Comparison of ENCODE assay signal across 8 mouse cellular contexts in the genomic region with DNA sequence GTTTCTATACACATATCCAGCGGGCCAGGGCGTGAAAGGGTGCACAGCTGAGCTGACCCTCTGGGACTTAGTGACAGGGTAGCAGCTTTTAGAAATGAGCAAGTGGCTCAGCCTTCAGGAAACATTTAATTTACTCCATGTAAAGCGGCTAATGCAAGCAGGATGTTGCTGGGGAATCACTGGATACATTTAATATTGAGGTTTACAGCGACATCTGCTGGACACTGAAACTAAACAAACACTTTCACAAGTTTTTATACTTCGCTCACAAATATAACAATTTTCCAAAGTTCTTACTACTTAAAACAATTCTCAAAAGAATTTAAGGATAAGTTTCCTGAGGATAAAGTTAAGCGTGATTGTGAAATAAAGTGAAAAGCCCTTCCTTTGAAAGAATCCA.
A peak's percentile ranks its signal among the peaks of the same experiment; 100 is the strongest.
DNase-seq lines count a peak whose midpoint lies in the region; ATAC-seq and TF ChIP-seq lines count a peak whose summit lies in the region.

No protein-coding gene starts in this region.

- no peak overlapping the region for H3K4me3 ChIP-seq in intestine, postnatal 0 days (ENCODE audit: low read depth, low read length)
- no peak overlapping the region for H3K4me3 ChIP-seq in intestine, embryonic 15.5 days (replicated peaks)
- H3K4me3 ChIP-seq in CH12.LX (replicated peaks in 1 of 3; ENCODE audit: low read depth in 2 of 3, low read length in 2 of 3, poor library complexity in 1 of 3) = no peak overlapping the region
- H3K4me3 ChIP-seq in embryonic facial prominence, embryonic 11.5 days (ENCODE audit: low read depth, low read length) = no peak overlapping the region

- peaks cover 73% of the 10 kb centered on the region for H3K36me3 ChIP-seq in intestine, postnatal 0 days (ENCODE audit: control insufficient read depth, insufficient read depth)
- peaks cover 22% of the 10 kb centered on the region; the same call in 1 of the 2 replicates for H3K36me3 ChIP-seq in intestine, embryonic 15.5 days
- H3K36me3 ChIP-seq in CH12.LX (replicated peaks in 1 of 2; ENCODE audit: control insufficient read depth in 1 of 2, insufficient read depth in 1 of 2, low read length in 1 of 2) = peaks cover 0 to 2% of the 10 kb centered on the region in 2 experiments
- peaks cover 10% of the 10 kb centered on the region for H3K36me3 ChIP-seq in embryonic facial prominence, embryonic 11.5 days (replicated peaks; ENCODE audit: control insufficient read depth, insufficient read depth, low read depth, low read length)

- no peak overlapping the region for H3K4me2 ChIP-seq in intestine, postnatal 0 days (replicated peaks; ENCODE audit: low read depth)
- H3K4me2 ChIP-seq in intestine, embryonic 15.5 days (replicated peaks) = no peak overlapping the region
- no peak overlapping the region for H3K4me2 ChIP-seq in CH12.LX (ENCODE audit: insufficient read depth, low read depth, poor library complexity, severe bottlenecking)
- H3K4me2 ChIP-seq in embryonic facial prominence, embryonic 11.5 days (ENCODE audit: low read depth, low read length) = no peak overlapping the region

- TF ChIP-seq POLR2A in CH12.LX (IDR thresholded peaks at IDR 0.05; ENCODE audit: low read depth, low read length) = no peak

- 84% methylated on average over 6 of the region's 6 CpGs for WGBS in intestine, postnatal 0 days
- 76% methylated on average over 6 of the region's 6 CpGs for WGBS in intestine, embryonic 15.5 days
- 70% methylated on average over 6 of the region's 6 CpGs for WGBS in embryonic facial prominence, embryonic 11.5 days

- dilution Hi-C loops in CH12.LX (cut with MboI; ENCODE audit: extremely low pct_ligation_motif_present, extremely low pct_unique_long_range_greater_than_20kb, low sequenced_read_pairs) = no loop called here

- TF ChIP-seq EP300 in CH12.LX (IDR thresholded peaks at IDR 0.05; ENCODE audit: low read length) = no peak

- no peaks in the 10 kb centered on the region for H3K27me3 ChIP-seq in intestine, postnatal 0 days (replicated peaks; ENCODE audit: control insufficient read depth, insufficient read depth, low read length)
- H3K27me3 ChIP-seq in intestine, embryonic 15.5 days (replicated peaks) = no peaks in the 10 kb centered on the region
- H3K27me3 ChIP-seq in CH12.LX (replicated peaks) = no peaks in the 10 kb centered on the region
- H3K27me3 ChIP-seq in embryonic facial prominence, embryonic 11.5 days (ENCODE audit: control insufficient read depth, insufficient read depth, low read length) = no peaks in the 10 kb centered on the region

- DNase-seq in 416B (ENCODE audit: low read depth) = peak; percentile 46
- DNase-seq in CH12.LX (ENCODE audit: extremely low read depth) = peak; percentile 48
- DNase-seq in embryonic facial prominence, embryonic 11.5 days (ENCODE audit: low spot score) = peak; percentile 76
- no peak for DNase-seq in right cerebral cortex, postnatal 25 days
- no peak for DNase-seq in T-cell, adult 2 months (ENCODE audit: low spot score)
- no peak for DNase-seq in layer of hippocampus, adult 9-10 months (ENCODE audit: low spot score)

- in situ Hi-C loops in CH12.LX (cut with MboI; ENCODE audit: low pct_ligation_motif_present, low pct_unique_long_range_greater_than_20kb, low sequenced_read_pairs) = loop anchor here (10.0 kb wide), 1 partner anchor 517 kb away; no protein-coding TSS in a partner anchor

- peak; percentile 82 for TF ChIP-seq RAD21 in CH12.LX (IDR thresholded peaks at IDR 0.05; ENCODE audit: low read depth, low read length)

- H3K4me1 ChIP-seq in intestine, postnatal 0 days (replicated peaks; ENCODE audit: control insufficient read depth, insufficient read depth, low read length) = no peaks in the 10 kb centered on the region
- no peaks in the 10 kb centered on the region for H3K4me1 ChIP-seq in intestine, embryonic 15.5 days (replicated peaks)
- peaks cover 0 to 3% of the 10 kb centered on the region in 2 experiments; a peak in 2 of 4 replicates for H3K4me1 ChIP-seq in CH12.LX (ENCODE audit: control insufficient read depth in 1 of 2, insufficient read depth in 2 of 2)
- no peaks in the 10 kb centered on the region for H3K4me1 ChIP-seq in embryonic facial prominence, embryonic 11.5 days (ENCODE audit: control insufficient read depth, insufficient read depth, low read length)

- no peaks in the 10 kb centered on the region for H3K79me2 ChIP-seq in CH12.LX (replicated peaks; ENCODE audit: control insufficient read depth, extremely low read depth, insufficient read depth, poor library complexity, severe bottlenecking)

- no peak for ATAC-seq in intestine, postnatal 0 days
- no peak for ATAC-seq in intestine, embryonic 15.5 days
- ATAC-seq in embryonic facial prominence, embryonic 11.5 days (replicated peaks; ENCODE audit: insufficient number of reproducible peaks, low FRiP score, low TSS enrichment, low read depth) = no peak

- no peaks in the 10 kb centered on the region for H3K9me3 ChIP-seq in intestine, postnatal 0 days (ENCODE audit: control insufficient read depth)
- H3K9me3 ChIP-seq in intestine, embryonic 15.5 days = no peaks in the 10 kb centered on the region
- H3K9me3 ChIP-seq in CH12.LX (replicated peaks; ENCODE audit: low read length) = no peaks in the 10 kb centered on the region
- H3K9me3 ChIP-seq in embryonic facial prominence, embryonic 11.5 days (replicated peaks; ENCODE audit: control insufficient read depth, low read length) = no peaks in the 10 kb centered on the region

- no peak overlapping the region for H3K9ac ChIP-seq in intestine, postnatal 0 days (ENCODE audit: low read depth, low read length)
- H3K9ac ChIP-seq in intestine, embryonic 15.5 days = no peak overlapping the region
- no peak overlapping the region for H3K9ac ChIP-seq in CH12.LX (ENCODE audit: insufficient read depth, low read depth)
- H3K9ac ChIP-seq in embryonic facial prominence, embryonic 11.5 days (replicated peaks; ENCODE audit: low read length) = no peak overlapping the region

- TF ChIP-seq CTCF in intestine, postnatal 0 days (IDR thresholded peaks at IDR 0.05; ENCODE audit: low read depth) = peak; percentile 48; the same call in 1 of the 2 replicates
- peak; percentile 33 to 77; a peak in 3 of 4 replicates for TF ChIP-seq CTCF in CH12.LX (conservative IDR thresholded peaks at IDR 0.05 in 1 of 2, IDR thresholded peaks at IDR 0.05 in 1 of 2; ENCODE audit: low read depth in 2 of 2, low read length in 2 of 2)

- no peak overlapping the region for H3K27ac ChIP-seq in intestine, postnatal 0 days (ENCODE audit: low read depth, low read length)
- H3K27ac ChIP-seq in intestine, embryonic 15.5 days = no peak overlapping the region
- no peak overlapping the region for H3K27ac ChIP-seq in CH12.LX (ENCODE audit: insufficient read depth, low read depth)
- H3K27ac ChIP-seq in embryonic facial prominence, embryonic 11.5 days (replicated peaks; ENCODE audit: low read depth, low read length) = no peak overlapping the region

TF ChIP-seq in CH12.LX, 34 proteins besides CTCF, POLR2A, EP300 and RAD21:
- no peak for TF ChIP-seq NRF1 (IDR thresholded peaks at IDR 0.05; ENCODE audit: low read depth, low read length)
- TF ChIP-seq E2F4 (IDR thresholded peaks at IDR 0.05; ENCODE audit: insufficient replicate concordance, low read depth, low read length) = no peak
- TF ChIP-seq NELFE (IDR thresholded peaks at IDR 0.05; ENCODE audit: low read depth, low read length) = no peak
- no peak for TF ChIP-seq IRF4 (IDR thresholded peaks at IDR 0.05; ENCODE audit: low read depth, low read length)
- TF ChIP-seq USF2 (conservative IDR thresholded peaks at IDR 0.05; ENCODE audit: low read depth, low read length) = no peak
- peak; percentile 78 for TF ChIP-seq SMC3 (IDR thresholded peaks at IDR 0.05; ENCODE audit: low read depth, low read length)
- TF ChIP-seq TBP (conservative IDR thresholded peaks at IDR 0.05; ENCODE audit: low read depth, low read length) = no peak
- no peak for TF ChIP-seq TCF12 (IDR thresholded peaks at IDR 0.05; ENCODE audit: low read depth, low read length)
- TF ChIP-seq MAFK (IDR thresholded peaks at IDR 0.05; ENCODE audit: insufficient replicate concordance, low read length) = no peak
- TF ChIP-seq HCFC1 (IDR thresholded peaks at IDR 0.05; ENCODE audit: low read depth, low read length) = no peak
- no peak for TF ChIP-seq SIN3A (IDR thresholded peaks at IDR 0.05; ENCODE audit: low read length)
- no peak for TF ChIP-seq CHD1 (IDR thresholded peaks at IDR 0.05; ENCODE audit: low read depth, low read length)
- TF ChIP-seq UBTF (IDR thresholded peaks at IDR 0.05; ENCODE audit: low read depth, low read length) = no peak
- TF ChIP-seq MYC (IDR thresholded peaks at IDR 0.05; ENCODE audit: low read depth, low read length) = no peak
- peak; percentile 35; the same call in 1 of the 2 replicates for TF ChIP-seq ZC3H11A (IDR thresholded peaks at IDR 0.05; ENCODE audit: low read depth, low read length)

Comparison
In these comparisons a context has a peak if more than half of its experiments do, and no peak if none do; other contexts are left out.
1. DNase-seq: peak in 416B (single experiment), CH12.LX (single experiment) and embryonic facial prominence, embryonic 11.5 days (single experiment); none in right cerebral cortex, postnatal 25 days (single experiment), T-cell, adult 2 months (single experiment) and layer of hippocampus, adult 9-10 months (single experiment).